Mouse (Mus musculus): ENCODE measurements at regions not wholly inside any gene's neighbourhood (a gene's known extent, or its start where the extent isn't known, plus 50 kb on each side); places are given as distances from the start of the nearest gene placed in this dataset.

DNA sequence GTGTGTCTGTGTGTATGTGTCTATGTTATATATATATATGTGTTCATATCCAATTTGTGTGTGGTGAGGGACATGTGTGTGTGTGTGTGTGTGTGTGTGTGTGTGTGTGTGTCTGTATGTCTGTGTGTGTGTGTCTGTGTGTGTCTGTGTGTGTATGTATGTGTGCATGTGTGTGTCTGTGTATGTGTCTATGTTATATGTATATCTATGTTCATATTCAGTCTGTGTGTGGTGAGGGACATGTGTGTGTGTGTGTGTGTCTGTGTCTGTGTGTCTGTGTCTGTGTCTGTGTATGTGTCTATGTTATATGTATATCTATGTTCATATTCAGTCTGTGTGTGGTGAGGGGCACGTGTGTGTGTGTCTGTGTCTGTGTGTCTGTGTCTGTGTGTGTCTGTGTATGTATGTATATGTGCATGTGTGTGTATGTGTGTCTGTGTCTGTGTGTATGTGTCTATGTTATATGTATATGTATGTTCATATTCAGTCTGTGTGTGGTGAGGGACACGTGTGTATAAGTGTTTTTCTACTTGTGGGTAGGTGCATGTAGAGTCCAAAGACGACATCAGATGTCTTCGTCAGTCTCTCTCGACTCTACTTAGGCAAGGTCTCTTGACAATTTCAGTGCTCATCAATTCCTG is 370.5 kb upstream of the Slc7a11 start:
- DNase-seq (ENCODE audit: low read depth, low spot score) = no peak

- no peak for DNase-seq (ENCODE audit: low read depth, low spot score)
These were observed 372.3 kb upstream of the Slc7a11 start for GRCm38 (mm10) chr3:50815716-50816115.

DNA sequence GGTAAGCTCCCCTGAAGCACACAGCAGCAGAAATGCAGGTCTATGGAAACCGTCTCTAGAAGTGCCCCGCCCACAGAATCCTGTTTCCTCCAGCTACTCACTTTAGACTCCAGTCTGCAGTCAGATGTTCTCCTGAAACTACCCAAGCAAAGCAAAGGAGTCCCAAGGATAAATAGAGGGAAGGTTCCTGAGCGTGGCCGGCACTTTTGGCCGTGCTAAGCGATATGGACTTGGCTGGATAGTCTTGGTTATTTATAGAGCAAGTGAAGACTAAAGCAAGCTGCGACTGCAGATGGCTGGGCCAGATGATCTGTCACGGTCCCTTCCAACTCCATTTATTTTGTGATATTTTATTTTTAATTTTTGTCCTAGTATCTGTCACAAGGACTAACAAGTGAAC is 373.1 kb upstream of the Slc7a11 start:
- peak; percentile 51 for DNase-seq (ENCODE audit: low read depth, low spot score)

GRCm38 (mm10) chr3:50817361-50817760 is 373.9 kb upstream of the Slc7a11 start:
- DNase-seq (ENCODE audit: low read depth, low spot score) = no peak

DNA sequence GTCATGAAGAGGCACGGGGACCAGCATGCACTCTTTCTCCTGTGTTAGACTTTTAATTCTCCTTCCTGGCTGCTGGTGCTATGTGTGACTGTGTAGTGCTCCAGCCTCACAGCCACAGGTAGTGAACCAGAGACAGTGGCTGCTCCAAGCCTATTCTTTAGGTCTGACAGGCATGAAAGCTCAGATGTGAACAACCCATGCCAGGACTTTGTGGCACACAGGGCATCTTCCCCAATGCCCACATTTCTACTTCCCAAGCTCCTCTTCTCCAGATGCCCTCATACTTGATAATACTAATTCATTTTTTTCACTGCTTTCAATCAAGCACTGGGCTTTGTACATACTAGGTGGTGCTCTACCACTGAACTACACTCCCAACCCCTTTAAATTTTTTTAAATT is 377.4 kb upstream of the Slc7a11 start:
- no peak for DNase-seq (ENCODE audit: low read depth, low spot score)

DNA sequence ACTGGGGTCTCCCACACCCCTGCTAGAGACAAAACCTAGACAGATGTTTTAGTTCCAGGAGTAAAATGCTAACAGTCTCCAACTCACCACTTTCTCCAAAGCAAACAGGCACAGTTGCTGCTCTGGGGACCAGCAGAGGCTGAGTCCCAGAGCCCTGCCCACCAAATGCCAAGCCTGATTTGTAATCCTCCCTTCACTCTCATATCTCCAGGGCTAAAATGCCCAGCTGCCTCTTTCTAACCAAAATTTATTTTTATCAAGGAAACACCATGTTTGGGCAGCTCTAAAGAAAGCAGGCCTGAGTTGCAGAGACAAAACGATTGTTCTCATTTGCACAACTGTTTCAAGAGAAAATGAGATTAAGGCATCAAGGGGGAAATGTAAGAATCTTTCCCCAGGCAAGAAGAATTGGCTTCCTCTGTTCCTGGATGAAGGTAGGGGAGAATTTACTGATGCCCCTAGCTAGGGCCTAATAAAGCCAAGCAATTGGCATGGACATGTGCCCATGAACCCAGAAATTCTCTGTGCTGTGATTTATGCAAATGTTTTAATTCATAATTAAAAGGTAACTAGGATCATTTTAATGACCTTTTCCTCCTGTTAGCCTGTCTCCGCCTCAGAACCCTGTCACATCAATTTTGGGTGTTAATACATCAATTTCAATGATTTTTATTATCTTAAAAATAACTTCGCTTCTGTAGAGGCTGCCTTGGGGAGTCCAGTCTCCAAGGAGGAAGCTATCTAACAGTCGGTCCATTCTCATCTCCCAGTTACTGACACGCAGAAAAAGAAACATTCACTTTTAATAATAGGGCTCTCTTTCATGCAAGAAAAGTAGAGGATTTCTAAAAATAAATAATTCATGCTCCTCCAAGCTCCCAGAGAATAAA is 382.4 kb upstream of the Slc7a11 start:
- DNase-seq (ENCODE audit: low read depth, low spot score) = no peak

DNA sequence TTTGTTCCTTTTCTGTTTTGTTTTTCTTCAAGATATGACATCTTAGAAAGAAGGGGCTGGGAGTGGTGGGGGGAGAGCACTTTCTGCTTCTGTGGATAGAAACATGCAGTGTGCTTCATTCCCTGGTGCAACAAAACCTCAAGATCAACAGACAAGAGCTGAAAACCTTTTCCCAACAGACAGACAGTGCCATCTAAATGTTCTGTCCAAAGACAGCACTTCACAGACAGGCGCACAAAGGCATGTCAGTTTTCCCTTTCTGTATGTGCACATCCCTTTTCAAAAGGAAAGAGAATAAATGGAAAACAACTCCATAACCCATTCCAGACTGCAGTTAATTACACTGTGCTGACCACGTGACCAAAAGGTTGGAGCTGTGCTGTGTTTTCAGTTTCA is 383.0 kb upstream of the Slc7a11 start:
- DNase-seq (ENCODE audit: low read depth, low spot score) = no peak

DNA sequence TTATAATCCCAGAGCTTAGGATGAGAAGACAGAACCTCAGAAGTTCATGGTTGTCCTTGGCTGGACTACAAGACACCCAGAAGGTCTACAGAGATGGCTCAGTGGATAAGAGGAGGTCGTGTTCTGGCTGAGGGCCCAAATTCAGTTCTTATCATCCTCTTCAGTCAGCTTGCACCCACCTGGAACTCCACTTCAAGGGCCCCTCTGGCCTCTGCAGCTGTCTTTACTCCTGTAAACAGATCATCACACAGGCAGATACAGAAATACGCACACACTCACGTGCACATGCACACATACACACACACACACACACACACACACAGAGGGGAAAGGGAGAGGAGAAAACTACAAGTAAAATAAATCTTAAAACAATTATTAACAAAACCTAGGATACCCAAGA is 385.8 kb upstream of the Slc7a11 start:
- DNase-seq (ENCODE audit: low read depth, low spot score) = no peak

GRCm38 (mm10) chr3:50830446-50830845 is 387.0 kb upstream of the Slc7a11 start:
- no peak for DNase-seq (ENCODE audit: low read depth, low spot score)

DNA sequence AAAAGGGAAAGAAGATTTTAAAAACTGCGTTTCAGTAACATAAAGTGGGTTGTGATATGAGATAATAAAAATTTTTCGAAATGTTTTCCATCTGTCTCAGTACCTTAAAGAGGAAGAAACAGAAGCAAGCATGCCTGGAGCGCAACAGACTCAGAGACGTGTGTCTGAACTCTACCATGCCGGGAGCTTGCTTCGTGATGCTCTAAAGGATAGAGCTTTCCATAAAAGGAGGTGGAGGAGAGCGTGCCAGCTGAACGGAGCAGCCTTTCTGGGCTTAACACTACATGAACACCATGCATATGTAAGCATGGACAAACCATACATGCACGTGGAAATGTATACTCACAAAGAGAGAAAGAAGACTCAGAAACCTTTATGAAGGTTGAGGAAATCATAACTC is 387.5 kb upstream of the Slc7a11 start:
- DNase-seq (ENCODE audit: low read depth, low spot score) = no peak

GRCm38 (mm10) chr3:50842216-50842615 is 382.0 kb upstream of the Noct start:
- no peak for DNase-seq (ENCODE audit: low read depth, low spot score)

DNA sequence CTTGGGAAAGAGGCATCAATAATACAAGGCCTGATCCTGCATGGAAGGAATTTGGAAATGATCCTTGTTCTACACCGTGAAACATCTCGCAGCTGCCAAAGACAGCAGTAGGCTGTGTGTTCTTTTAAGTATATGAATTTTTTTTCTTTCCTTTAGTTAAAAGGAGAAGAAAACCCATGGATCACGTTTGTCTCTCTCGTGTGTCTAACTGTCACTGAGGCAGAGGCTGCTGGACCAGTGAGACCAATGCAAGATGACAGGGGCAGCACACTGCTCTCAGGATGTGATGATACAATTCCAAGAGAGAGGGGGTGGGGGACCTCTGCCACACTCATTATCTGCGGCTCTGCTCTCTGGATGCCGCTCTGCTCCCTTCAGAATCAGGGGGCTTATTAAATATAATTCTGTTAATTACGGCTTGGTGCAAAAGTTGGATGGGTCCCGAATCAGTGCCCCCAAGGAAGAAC is 379.4 kb upstream of the Noct start:
- no peak for DNase-seq (ENCODE audit: low read depth, low spot score)

DNA sequence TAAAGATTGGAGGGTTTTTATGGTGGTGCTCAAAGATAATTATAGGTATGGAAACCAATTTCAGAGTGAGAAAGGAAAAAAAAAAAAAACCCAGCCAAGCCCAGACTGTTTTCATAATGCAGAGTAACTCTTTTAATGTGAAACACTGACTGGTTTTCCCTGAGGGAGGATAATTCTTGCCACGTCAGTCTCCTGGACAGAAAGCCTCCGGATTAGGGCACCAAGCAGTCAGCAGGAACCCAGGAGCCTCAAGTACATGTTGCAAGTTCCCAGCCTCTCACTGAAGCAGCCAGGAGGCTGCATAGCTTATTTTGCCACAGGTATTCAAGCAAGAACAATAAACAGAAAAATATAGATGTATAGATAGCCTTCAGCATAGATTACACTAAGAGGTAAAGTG is 378.9 kb upstream of the Noct start:
- DNase-seq (ENCODE audit: low read depth, low spot score) = no peak

- DNase-seq (ENCODE audit: low read depth, low spot score) = no peak
These were observed 375.7 kb upstream of the Noct start for GRCm38 (mm10) chr3:50848528-50848927.

GRCm38 (mm10) chr3:50851083-50851637 is 373.1 kb upstream of the Noct start:
- DNase-seq (ENCODE audit: low read depth, low spot score) = no peak

GRCm38 (mm10) chr3:50867105-50867504 is 357.1 kb upstream of the Noct start:
- DNase-seq (ENCODE audit: low read depth, low spot score) = no peak

DNA sequence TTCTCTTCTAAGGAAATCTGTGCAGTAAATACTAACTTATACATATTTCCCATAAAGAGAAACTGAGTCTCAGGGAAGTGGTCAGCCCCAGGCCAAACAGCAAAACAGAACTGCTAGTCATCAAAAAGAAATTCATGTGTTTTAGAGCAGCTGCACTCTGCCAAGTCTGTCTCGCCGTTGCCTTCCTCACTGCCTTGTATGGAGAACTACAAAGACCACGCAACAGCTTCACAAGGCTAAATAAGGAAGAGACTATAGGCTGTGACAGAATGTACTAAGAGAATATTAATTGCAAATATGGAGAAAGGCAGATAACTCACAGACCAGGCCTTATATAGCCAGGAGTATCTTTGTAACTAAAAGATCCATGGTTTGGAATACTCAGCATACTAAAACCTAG is 355.0 kb upstream of the Noct start:
- no peak for DNase-seq (ENCODE audit: low read depth, low spot score)

GRCm38 (mm10) chr3:50879050-50879449 is 345.2 kb upstream of the Noct start:
- no peak for DNase-seq (ENCODE audit: low read depth, low spot score)

DNA sequence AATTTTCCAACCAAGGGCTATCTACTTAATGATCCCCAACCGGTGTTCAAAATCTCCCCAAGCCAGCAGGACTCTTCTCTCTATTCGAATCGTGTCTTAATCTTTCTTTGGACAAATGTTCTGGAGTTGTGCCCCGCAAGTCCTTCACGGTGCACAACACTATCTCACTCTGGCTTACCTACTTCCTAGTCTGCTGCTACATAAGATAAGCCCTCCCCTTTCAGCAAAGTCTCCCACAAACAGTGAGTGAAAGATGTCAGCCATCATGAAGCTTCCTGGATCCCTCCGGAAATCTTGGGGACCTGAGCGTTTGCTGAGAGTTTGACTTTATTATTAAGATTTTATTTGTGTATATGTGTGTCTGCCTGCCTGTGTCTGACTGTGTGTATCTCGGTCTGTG is 344.7 kb upstream of the Noct start:
- no peak for DNase-seq (ENCODE audit: low read depth, low spot score)

DNA sequence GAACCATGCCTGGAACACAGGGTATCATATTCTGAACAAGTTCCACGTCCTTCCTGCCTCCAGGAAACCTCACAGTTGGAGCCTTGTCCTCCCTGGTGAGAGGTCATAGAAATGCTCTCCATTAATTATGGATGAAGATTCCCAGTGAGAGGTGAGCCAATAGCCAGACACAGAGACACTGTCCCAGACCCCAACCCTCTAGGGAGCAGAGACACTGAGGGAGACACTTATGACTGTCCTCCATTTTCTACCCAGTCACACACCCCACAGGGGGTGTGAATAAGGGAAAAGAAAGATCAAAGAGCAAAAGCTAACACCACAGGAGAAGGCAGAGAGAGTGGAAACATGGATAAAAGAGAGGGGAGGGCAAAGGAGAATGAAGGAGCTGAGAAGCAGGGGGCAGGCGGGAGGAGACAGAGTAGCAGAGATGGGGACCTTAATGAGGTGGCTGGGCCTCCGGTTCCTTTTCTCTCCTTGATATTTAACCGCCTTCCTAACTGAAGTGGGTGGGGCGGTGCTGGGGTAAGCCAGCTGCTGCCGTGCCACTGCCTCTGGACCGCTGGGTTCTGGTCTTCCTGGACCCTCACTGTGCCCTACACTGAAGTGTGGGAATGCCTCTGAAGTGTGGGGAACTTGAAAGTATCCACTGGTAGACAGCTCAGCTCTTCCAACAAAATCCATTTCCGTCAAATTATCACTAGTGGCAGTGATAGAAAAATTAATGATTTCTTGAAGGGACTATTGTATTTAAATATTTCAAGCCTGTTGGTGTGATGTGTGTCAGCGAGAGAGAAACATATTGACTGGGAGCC is 342.6 kb upstream of the Noct start:
- DNase-seq (ENCODE audit: low read depth, low spot score) = no peak

DNA sequence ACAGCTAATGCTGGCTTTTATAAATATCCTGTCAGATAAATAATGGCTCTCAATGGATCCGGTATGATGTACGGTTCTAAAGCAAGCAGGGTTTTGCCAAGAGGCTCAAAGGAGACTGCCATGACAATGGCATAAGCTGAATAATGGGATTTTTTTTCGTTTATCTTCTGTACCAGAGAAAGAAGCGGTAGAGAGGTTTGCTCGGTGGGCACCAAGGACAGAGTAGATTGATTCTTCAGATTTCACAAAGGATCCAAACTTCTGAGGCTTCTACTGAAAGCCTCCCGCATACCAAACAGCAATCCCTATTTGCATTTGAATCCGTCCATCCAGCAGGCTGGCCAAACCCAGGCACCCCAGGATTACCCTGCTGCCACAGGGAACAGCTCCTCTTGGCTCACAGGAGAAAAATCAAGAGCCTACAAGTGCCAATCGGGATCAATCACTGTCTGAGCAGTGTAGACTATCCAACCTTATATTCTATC is 342.0 kb upstream of the Noct start:
- no peak for DNase-seq (ENCODE audit: low read depth, low spot score)

GRCm38 (mm10) chr3:50886336-50886735 is 337.9 kb upstream of the Noct start:
- no peak for DNase-seq (ENCODE audit: low read depth, low spot score)
